In genomic region chr8:24242211-24242610, GRCm38 (mm10) we compare ENCODE assay signal across 16 mouse cellular contexts.
A peak's percentile ranks its signal among the peaks of the same experiment; 100 is the strongest.
DNase-seq lines count a peak whose midpoint lies in the region.
"Had no signal": no experiment of that assay in that cellular context is flagged by ENCODE, and none has a peak within 500 bp of the region (broad histone marks: within the 10 kb centered on the region; RNA-seq: fewer than 3 reads in every experiment).

No protein-coding gene starts in this region.

- DNase-seq in layer of hippocampus, adult 11-12 months (ENCODE audit: low spot score), result peak; percentile 64
- DNase-seq in layer of hippocampus, postnatal 10 days (ENCODE audit: low spot score in 2 of 2), result no peak
- peak; percentile 57 for DNase-seq in brain, adult 2 months (ENCODE audit: low read depth, low spot score)
- DNase-seq in layer of hippocampus, adult 9-10 months (ENCODE audit: low spot score), result peak; percentile 51
- DNase-seq in urinary bladder, postnatal 25 days (ENCODE audit: low spot score), result no peak
- DNase-seq in urinary bladder, postnatal 10 days (ENCODE audit: low spot score), result no peak
- DNase-seq: adrenal gland, postnatal 10 days; adrenal gland, postnatal 36 days; cerebellum, adult 11 months; cerebellum, adult 2 months; cerebellum, adult 9-11 months; cerebellum, postnatal 25 days; gastrocnemius, postnatal 25 days; heart, adult 18-20 months; heart, postnatal 10 days; heart, postnatal 36 days had no signal

Comparison
In these comparisons a context has a peak if more than half of its experiments do, and no peak if none do; other contexts are left out.
1. DNase-seq: peak in layer of hippocampus, adult 11-12 months (single experiment), brain, adult 2 months (single experiment) and layer of hippocampus, adult 9-10 months (single experiment); none in layer of hippocampus, postnatal 10 days (0 of 2), urinary bladder, postnatal 25 days (single experiment) and urinary bladder, postnatal 10 days (single experiment).